Mouse (Mus musculus) kidney, adult 2 months (tissue): ENCODE measurements at regions not wholly inside any gene's neighbourhood (a gene's known extent, or its start where the extent isn't known, plus 50 kb on each side); places are given as distances from the start of the nearest gene placed in this dataset.

Experiments used
- DNase-seq: peaks from one replicate; pipeline ENCODE4 v3.0.0; 2021
- H3K27ac ChIP-seq: fragments of 200-500 bp; 2 replicates; pipeline ENCODE4 v1.5.1; 2012; ENCODE audit warnings: low read depth, low read length, control low read depth, inconsistent platforms; ENCODE audit not compliant: insufficient read depth
- H3K27me3 ChIP-seq: fragments of 200-500 bp; replicated peaks from 2 replicates; pipeline ENCODE4 v1.6.1; 2012; ENCODE audit warnings: mild to moderate bottlenecking, moderate library complexity, low read length, inconsistent platforms; ENCODE audit not compliant: control insufficient read depth, insufficient read depth
- H3K36me3 ChIP-seq: fragments of 200-500 bp; 2 replicates; pipeline ENCODE4 v1.6.1; 2012; ENCODE audit warnings: mild to moderate bottlenecking, moderate library complexity, low read length, inconsistent platforms; ENCODE audit not compliant: control insufficient read depth, insufficient read depth
- H3K4me1 ChIP-seq: fragments of 200-500 bp; 2 replicates; pipeline ENCODE4 v1.6.1; 2011; ENCODE audit warnings: low read length; ENCODE audit not compliant: control insufficient read depth, insufficient read depth
- H3K4me3 ChIP-seq: fragments of 200-500 bp; 2 replicates; pipeline ENCODE4 v1.5.1; 2011; ENCODE audit warnings: mild to moderate bottlenecking, low read depth, low read length, control low read depth; ENCODE audit not compliant: insufficient read depth
- CTCF ChIP-seq: fragments of 200-500 bp; conservative IDR thresholded peaks from 2 replicates; pipeline ENCODE4 v1.5.1; 2011; ENCODE audit warnings: low read depth, mild to moderate bottlenecking, control low read depth, low read length, moderate library complexity, mixed read lengths; ENCODE audit not compliant: insufficient read depth, insufficient read length
- POLR2A ChIP-seq: fragments of 200-500 bp; IDR thresholded peaks from one replicate; pipeline ENCODE4 v1.6.1; 2011; ENCODE audit warnings: low read depth, low read length, control low read depth
- WGBS: fragments of 180-500 bp; shearing (Covaris S2); methylation state at CpG from one replicate; pipeline ENCODE4 v1.1.7; 2018; 5-methylcytosine and 5-hydroxymethylcytosine counted together

DNA sequence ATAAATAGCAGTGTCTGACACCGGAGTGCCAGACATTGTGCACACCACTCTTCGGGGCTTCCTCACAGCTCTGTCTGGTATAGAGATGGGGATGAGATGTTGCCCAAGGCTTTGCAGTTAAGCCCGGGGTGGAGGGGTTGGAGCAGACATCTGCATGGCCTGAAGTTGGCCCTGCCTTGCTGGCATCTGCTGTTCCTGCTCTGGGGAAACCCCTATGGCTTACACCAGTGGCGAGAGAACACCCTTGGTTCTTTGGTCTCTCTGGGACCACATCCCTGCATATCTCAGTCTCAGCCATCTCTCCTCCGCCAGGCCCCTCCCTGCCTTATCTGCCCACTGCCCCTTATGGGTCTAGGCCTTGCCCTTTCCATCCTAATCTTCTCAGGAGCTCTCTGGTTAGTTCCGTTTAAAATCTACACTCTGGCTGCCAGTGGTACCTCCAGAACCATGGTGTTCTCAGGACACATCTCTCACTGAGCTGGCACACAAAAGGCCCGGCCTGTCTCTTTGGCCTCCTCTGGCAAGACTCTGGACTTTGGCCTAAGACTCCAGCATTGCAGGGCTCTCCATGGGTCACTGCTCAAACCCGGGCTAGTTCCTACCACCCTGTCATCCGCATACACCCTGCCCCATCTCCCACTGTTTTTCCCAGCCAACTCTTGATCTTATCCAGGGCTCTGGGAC, 123.3 kb upstream of the Id2 start:
- H3K36me3 ChIP-seq = no peaks in the 10 kb centered on the region
- H3K27ac ChIP-seq = peak overlapping the region; percentile 85
- 71% methylated on average over 9 of the region's 9 CpGs for WGBS

DNA sequence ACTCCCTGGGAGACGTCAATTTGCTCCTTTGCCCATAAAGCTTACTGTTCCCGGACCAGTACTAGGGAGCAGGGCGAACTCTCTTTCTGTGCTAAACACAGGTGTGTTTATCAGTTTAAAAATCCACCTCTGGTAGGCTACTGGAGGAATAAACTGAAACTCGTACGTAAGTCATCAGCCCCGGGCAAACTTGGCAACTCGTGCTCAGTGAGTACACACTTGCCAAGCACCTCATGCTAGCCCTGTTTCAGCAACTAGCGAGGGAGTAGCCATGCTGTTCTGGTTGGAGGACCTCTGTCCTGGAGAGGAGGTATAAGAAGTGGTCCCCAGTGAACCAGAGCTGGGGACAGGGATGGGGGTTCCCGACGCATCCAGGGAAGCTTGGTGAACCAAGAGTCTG, 122.6 kb upstream of the Id2 start:
- Histone ChIP-seq H3K36me3 (no peaks in the 10 kb centered on the region), H3K27me3 (no peaks in the 10 kb centered on the region), H3K4me3 (no peak overlapping the region), H3K4me1 (peaks cover 46% of the 10 kb centered on the region), H3K27ac (peak overlapping the region; percentile 48)
- peak; percentile 84 for DNase-seq
- 48% methylated on average over 10 of the region's 10 CpGs for WGBS
- TF ChIP-seq CTCF (no peak), POLR2A (no peak)

More for the DNA sequence above, 123.3 kb upstream of the Id2 start:
- Histone ChIP-seq H3K27me3 (no peaks in the 10 kb centered on the region), H3K4me1 (peaks cover 50% of the 10 kb centered on the region), H3K4me3 (no peak overlapping the region)
- DNase-seq = peak; percentile 95
- TF ChIP-seq POLR2A (no peak), CTCF (no peak)

GRCm38 (mm10) chr12:25216792-25217516, 120.0 kb upstream of the Id2 start:
- WGBS = 24% methylated on average over 5 of the region's 5 CpGs
- no peaks in the 10 kb centered on the region for H3K27me3 ChIP-seq
- H3K4me3 ChIP-seq = no peak overlapping the region
- no peak for TF ChIP-seq POLR2A
- TF ChIP-seq CTCF = no peak
- peak; percentile 95 for DNase-seq
- peak overlapping the region; percentile 69 for H3K27ac ChIP-seq
- H3K36me3 ChIP-seq = no peaks in the 10 kb centered on the region
- peaks cover 49% of the 10 kb centered on the region for H3K4me1 ChIP-seq

GRCm38 (mm10) chr12:25215266-25215665, 118.3 kb upstream of the Id2 start:
- no peak for TF ChIP-seq POLR2A
- no peak for TF ChIP-seq CTCF
- 79% methylated on average over 5 of the region's 5 CpGs for WGBS
- Histone ChIP-seq H3K27ac (no peak overlapping the region), H3K4me1 (peaks cover 43% of the 10 kb centered on the region), H3K36me3 (no peaks in the 10 kb centered on the region), H3K4me3 (no peak overlapping the region), H3K27me3 (no peaks in the 10 kb centered on the region)
- DNase-seq = no peak

DNA sequence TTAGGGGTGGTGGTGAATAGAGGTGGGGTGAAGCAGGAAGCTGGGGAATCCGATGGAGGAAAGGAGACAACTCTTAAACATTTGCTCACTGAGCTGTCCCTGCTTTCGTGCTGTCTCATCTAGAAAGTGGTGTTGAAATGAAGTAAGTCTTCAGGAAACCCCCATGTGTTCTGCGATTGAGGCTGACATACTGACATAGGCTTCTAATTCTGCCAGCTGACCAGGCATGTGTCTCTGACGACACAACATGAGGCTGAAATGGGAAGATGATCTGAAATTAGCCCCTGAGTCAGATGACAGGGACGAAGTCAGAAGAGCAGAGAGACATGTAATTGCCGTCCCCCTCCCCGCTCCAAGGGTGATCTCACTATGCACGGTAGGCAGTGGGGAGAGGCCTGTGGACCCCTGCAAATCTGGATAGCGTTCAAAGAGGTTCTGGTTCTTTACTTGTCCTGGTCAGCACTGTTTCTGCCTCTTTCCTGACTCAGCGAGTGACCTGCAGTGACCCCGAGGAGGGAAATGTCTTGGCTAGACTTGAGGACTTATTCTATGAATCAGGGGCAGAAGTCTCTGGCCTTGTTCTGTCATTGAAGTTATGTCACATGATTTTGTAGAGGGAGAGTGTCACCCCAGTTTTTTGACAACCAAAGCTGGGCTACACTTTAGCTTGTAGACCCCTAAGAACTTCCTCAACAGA, 117.0 kb upstream of the Id2 start:
- peak; percentile 78 for DNase-seq
- peak overlapping the region; percentile 11; the same call in 1 of the 2 replicates for H3K27ac ChIP-seq
- no peaks in the 10 kb centered on the region for H3K27me3 ChIP-seq
- 72% methylated on average over 11 of the region's 11 CpGs for WGBS
- H3K36me3 ChIP-seq = no peaks in the 10 kb centered on the region
- TF ChIP-seq CTCF (no peak), POLR2A (no peak)
- H3K4me1 ChIP-seq = peaks cover 42% of the 10 kb centered on the region
- H3K4me3 ChIP-seq = no peak overlapping the region

DNA sequence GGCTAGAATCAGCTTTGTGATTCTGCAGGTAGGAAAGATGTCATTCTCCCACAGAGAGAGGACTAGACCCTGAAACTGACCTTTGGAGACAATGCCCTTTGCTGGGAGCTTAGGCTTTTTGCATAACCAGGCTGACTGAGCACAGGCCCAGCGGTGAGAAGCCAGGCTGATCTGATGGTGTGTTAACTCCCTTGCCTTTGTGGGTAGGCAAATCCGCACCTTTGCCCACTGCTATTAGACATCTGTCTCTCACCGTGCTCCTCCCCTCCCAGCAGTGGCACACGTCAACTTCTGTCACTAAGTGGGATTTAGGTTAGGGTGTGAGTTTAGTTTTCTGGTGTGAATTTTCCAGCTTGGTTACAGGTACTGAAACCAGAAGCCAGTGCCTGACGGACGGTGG, 114.4 kb upstream of the Id2 start:
- no peak overlapping the region for H3K4me3 ChIP-seq
- H3K4me1 ChIP-seq = peaks cover 30% of the 10 kb centered on the region
- H3K27ac ChIP-seq = no peak overlapping the region
- 81% methylated on average over 6 of the region's 6 CpGs for WGBS
- H3K27me3 ChIP-seq = no peaks in the 10 kb centered on the region
- TF ChIP-seq POLR2A = no peak
- no peak for TF ChIP-seq CTCF
- no peaks in the 10 kb centered on the region for H3K36me3 ChIP-seq
- peak; percentile 38 for DNase-seq

- H3K36me3 ChIP-seq = no peaks in the 10 kb centered on the region
- H3K27me3 ChIP-seq = no peaks in the 10 kb centered on the region
- no peak for DNase-seq
- 97% methylated on average over 3 of the region's 3 CpGs for WGBS
- peaks cover 30% of the 10 kb centered on the region for H3K4me1 ChIP-seq
- no peak overlapping the region for H3K27ac ChIP-seq
- no peak overlapping the region for H3K4me3 ChIP-seq
- TF ChIP-seq CTCF (no peak), POLR2A (no peak)
These were observed 113.7 kb upstream of the Id2 start for GRCm38 (mm10) chr12:25210597-25210996.
